Mouse (Mus musculus): ENCODE measurements around the gene Bbs9. TPM values are rescaled to one million over a fixed set of nuclear protein-coding genes. Genes with fewer than 3 reads are reported as not detected.

Gene Bbs9
- total RNA-seq, 2 experiments from 2014 or later = 17.5 to 18.7 TPM

GRCm38 (mm10) chr9:22530734-22531489, 55.4 kb downstream of the Bbs9 start:
- intact Hi-C loops (cut with DNase I) = no loop called here

GRCm38 (mm10) chr9:22532112-22532511, 56.6 kb downstream of the Bbs9 start:
- intact Hi-C loops (cut with DNase I) = no loop called here

More at GRCm38 (mm10) chr9:22530734-22531489, 55.4 kb downstream of the Bbs9 start:
- DNase-seq = no peak

GRCm38 (mm10) chr9:22532810-22533447, 57.4 kb downstream of the Bbs9 start:
- peak; percentile 35 to 46 for DNase-seq
- intact Hi-C loops (cut with DNase I) = no loop called here

More at GRCm38 (mm10) chr9:22532112-22532511, 56.6 kb downstream of the Bbs9 start:
- DNase-seq = no peak

- intact Hi-C loops (cut with DNase I) = no loop called here
- no peak for DNase-seq
Observed at GRCm38 (mm10) chr9:22537767-22538373, 62.4 kb downstream of the Bbs9 start.

GRCm38 (mm10) chr9:22539546-22539945, 64.0 kb downstream of the Bbs9 start:
- intact Hi-C loops (cut with DNase I) = no loop called here
- no peak for DNase-seq

- intact Hi-C loops (cut with DNase I) = no loop called here
- no peak for DNase-seq
Observed at GRCm38 (mm10) chr9:22541130-22541529, 65.6 kb downstream of the Bbs9 start.

GRCm38 (mm10) chr9:22543467-22543866, 68.0 kb downstream of the Bbs9 start:
- DNase-seq = no peak
- intact Hi-C loops (cut with DNase I) = no loop called here

- intact Hi-C loops (cut with DNase I) = no loop called here
- DNase-seq = no peak
Observed at GRCm38 (mm10) chr9:22544349-22545341, 69.1 kb downstream of the Bbs9 start.

- no peak for DNase-seq
- intact Hi-C loops (cut with DNase I) = no loop called here
Observed at GRCm38 (mm10) chr9:22551273-22551672, 75.8 kb downstream of the Bbs9 start.

- intact Hi-C loops (cut with DNase I) = loop anchor here (5.0 kb wide), 1 partner anchor 696 kb away; no protein-coding TSS in a partner anchor
- no peak for DNase-seq
Observed at GRCm38 (mm10) chr9:22556076-22556475, 80.6 kb downstream of the Bbs9 start.

GRCm38 (mm10) chr9:22557467-22557866, 82.0 kb downstream of the Bbs9 start:
- peak; percentile 40 to 69 for DNase-seq
- intact Hi-C loops (cut with DNase I) = loop anchor here (1.0 to 5.0 kb wide), 2 partner anchors 655 to 695 kb away; no protein-coding TSS in a partner anchor

GRCm38 (mm10) chr9:22563612-22564347, 88.3 kb downstream of the Bbs9 start:
- DNase-seq = no peak
- intact Hi-C loops (cut with DNase I) = no loop called here

GRCm38 (mm10) chr9:22567726-22568125, 92.2 kb downstream of the Bbs9 start:
- no peak for DNase-seq
- intact Hi-C loops (cut with DNase I) = no loop called here

- intact Hi-C loops (cut with DNase I) = no loop called here
- no peak for DNase-seq
Observed at GRCm38 (mm10) chr9:22576426-22577139, 101.1 kb downstream of the Bbs9 start.

- no peak for DNase-seq
- intact Hi-C loops (cut with DNase I) = no loop called here
Observed at GRCm38 (mm10) chr9:22578266-22578665, 102.8 kb downstream of the Bbs9 start.

- DNase-seq = no peak
Observed at GRCm38 (mm10) chr9:22584221-22584620, 108.7 kb downstream of the Bbs9 start.

GRCm38 (mm10) chr9:22593032-22593431, 117.5 kb downstream of the Bbs9 start:
- DNase-seq = no peak
- intact Hi-C loops (cut with DNase I) = no loop called here

More at GRCm38 (mm10) chr9:22584221-22584620, 108.7 kb downstream of the Bbs9 start:
- intact Hi-C loops (cut with DNase I) = no loop called here

- DNase-seq = no peak
- intact Hi-C loops (cut with DNase I) = no loop called here
Observed at GRCm38 (mm10) chr9:22596650-22597049, 121.1 kb downstream of the Bbs9 start.

- DNase-seq = no peak
- intact Hi-C loops (cut with DNase I) = no loop called here
Observed at GRCm38 (mm10) chr9:22613271-22613824, 137.8 kb downstream of the Bbs9 start.

Data from heart, postnatal 10 days (tissue).